Mouse (Mus musculus) heart, postnatal 0 days (tissue): ENCODE measurements at regions not wholly inside any gene's neighbourhood (a gene's known extent, or its start where the extent isn't known, plus 50 kb on each side); places are given as distances from the start of the nearest gene placed in this dataset.

Experiments used
- CTCF ChIP-seq: IDR thresholded peaks from 2 replicates; pipeline ENCODE4 v1.5.1; 2016; ENCODE audit warnings: antibody characterized with exemption, control low read depth, low read depth
- EP300 ChIP-seq: IDR thresholded peaks from 2 replicates; pipeline ENCODE4 v1.6.1; 2016; ENCODE audit warnings: antibody characterized with exemption, low read depth

GRCm38 (mm10) chr3:121886870-121887605, 65.3 kb upstream of the Arhgap29 start:
- TF ChIP-seq CTCF: no peak
- TF ChIP-seq EP300: no peak
